Mouse (Mus musculus) ES-Bruce4 (cell line): ENCODE data around the gene Prdm13.

Experiments
- CTCF ChIP-seq: IDR thresholded peaks from one replicate; pipeline ENCODE4 v1.8.1; 2011; ENCODE audit warnings: low read depth, low read length
- EP300 ChIP-seq: IDR thresholded peaks from 2 replicates; pipeline ENCODE4 v1.6.1; 2011; ENCODE audit warnings: low read depth, low read length; ENCODE audit not compliant: insufficient read depth
- POLR2A ChIP-seq: IDR thresholded peaks from one replicate; pipeline ENCODE4 v1.8.1; 2011; ENCODE audit warnings: low read length; ENCODE audit not compliant: insufficient read depth

- TF ChIP-seq CTCF, result no peak
- peak; percentile 68 for TF ChIP-seq POLR2A
- 0 out of 2 replicates have a peak, but pooled peaks have one; percentile 11 for TF ChIP-seq EP300
Measured at GRCm38 (mm10) chr4:21722752-21723334, 37.1 kb upstream of the Prdm13 start.
